Mouse (Mus musculus): ENCODE data around the gene Vmn1r158.
"Not testable (repeated sequence)": the region's sequence is repeated elsewhere in the genome, so short reads cannot be mapped to it uniquely, and the experiment has no call there.

Vmn1r158 gene

GRCm38 (mm10) chr7:22790682-22791081 is at the start of gene Vmn1r158:
TSS of gene Vmn1r158 (minus strand) at chr7:22790782.
- DNase-seq (ENCODE audit: low spot score) = not testable (repeated sequence)

GRCm38 (mm10) chr7:22775981-22776380 is 14.6 kb downstream of the Vmn1r158 start:
- DNase-seq (ENCODE audit: low spot score) = not testable (repeated sequence)

GRCm38 (mm10) chr7:22761397-22761796 is 29.2 kb downstream of the Vmn1r158 start, which contains the start of gene Vmn1r157:
TSS of gene Vmn1r157 (plus strand) at chr7:22761697.
- DNase-seq (ENCODE audit: low spot score) = not testable (repeated sequence)
